Mouse (Mus musculus): ENCODE results near the gene Dchs2. TPM values are rescaled to one million over a fixed set of nuclear protein-coding genes. Genes with fewer than 3 reads are reported as not detected.

Gene Dchs2
- total and polyA plus RNA-seq, 3 experiments = not detected

- Histone ChIP-seq H3K4me3 (replicated peaks in 1 of 3; ENCODE audit: low read depth in 2 of 3, low read length in 2 of 3, poor library complexity in 1 of 3) (no peak overlapping the region), H3K27ac (ENCODE audit: insufficient read depth, low read depth) (no peak overlapping the region), H3K9ac (ENCODE audit: insufficient read depth, low read depth) (no peak overlapping the region), H3K4me1 (ENCODE audit: control insufficient read depth in 1 of 2, insufficient read depth in 2 of 2) (peaks cover 12 to 15% of the 10 kb centered on the region in 2 experiments), H3K27me3 (replicated peaks) (no peaks in the 10 kb centered on the region), H3K36me3 (replicated peaks in 1 of 2; ENCODE audit: control insufficient read depth in 1 of 2, insufficient read depth in 1 of 2, low read length in 1 of 2) (no peaks in the 10 kb centered on the region), H3K79me2 (replicated peaks; ENCODE audit: control insufficient read depth, extremely low read depth, insufficient read depth, poor library complexity, severe bottlenecking) (no peaks in the 10 kb centered on the region), H3K9me3 (replicated peaks; ENCODE audit: low read length) (no peaks in the 10 kb centered on the region), H3K4me2 (ENCODE audit: insufficient read depth, low read depth, poor library complexity, severe bottlenecking) (no peak overlapping the region)
- dilution Hi-C loops (cut with MboI; ENCODE audit: extremely low pct_ligation_motif_present, extremely low pct_unique_long_range_greater_than_20kb, low sequenced_read_pairs) = no loop called here
- DNase-seq (ENCODE audit: extremely low read depth) = no peak
- TF ChIP-seq MAFK (IDR thresholded peaks at IDR 0.05; ENCODE audit: insufficient replicate concordance, low read length) (no peak), CHD2 (IDR thresholded peaks at IDR 0.05; ENCODE audit: low read length) (no peak), CHD1 (IDR thresholded peaks at IDR 0.05; ENCODE audit: low read depth, low read length) (no peak), RCOR1 (conservative IDR thresholded peaks at IDR 0.05; ENCODE audit: low read depth, low read length) (no peak), ETS1 (conservative IDR thresholded peaks at IDR 0.05; ENCODE audit: low read depth, low read length) (no peak), ZNF384 (IDR thresholded peaks at IDR 0.05; ENCODE audit: low read depth, low read length) (no peak), USF1 (IDR thresholded peaks at IDR 0.05; ENCODE audit: low read depth, low read length) (no peak), MXI1 (IDR thresholded peaks at IDR 0.05; ENCODE audit: low read depth, low read length) (no peak), GABPA (IDR thresholded peaks at IDR 0.05; ENCODE audit: insufficient replicate concordance, low read depth, low read length) (no peak), SMC3 (IDR thresholded peaks at IDR 0.05; ENCODE audit: low read depth, low read length) (no peak), NRF1 (IDR thresholded peaks at IDR 0.05; ENCODE audit: low read depth, low read length) (no peak), ELF1 (IDR thresholded peaks at IDR 0.05; ENCODE audit: low read depth, low read length) (no peak), PAX5 (IDR thresholded peaks at IDR 0.05; ENCODE audit: low read length) (no peak), TCF12 (IDR thresholded peaks at IDR 0.05; ENCODE audit: low read depth, low read length) (no peak)
- in situ Hi-C loops (cut with MboI; ENCODE audit: low pct_ligation_motif_present, low pct_unique_long_range_greater_than_20kb, low sequenced_read_pairs) = no loop called here
Measured at GRCm38 (mm10) chr3:83191271-83191670, 63.5 kb downstream of the Dchs2 start.

GRCm38 (mm10) chr3:83192401-83192800, 64.7 kb downstream of the Dchs2 start:
- no peak overlapping the region for H3K4me3 ChIP-seq (replicated peaks in 1 of 3; ENCODE audit: low read depth in 2 of 3, low read length in 2 of 3, poor library complexity in 1 of 3)
- in situ Hi-C loops (cut with MboI; ENCODE audit: low pct_ligation_motif_present, low pct_unique_long_range_greater_than_20kb, low sequenced_read_pairs) (no loop called here), dilution Hi-C loops (cut with MboI; ENCODE audit: extremely low pct_ligation_motif_present, extremely low pct_unique_long_range_greater_than_20kb, low sequenced_read_pairs) (no loop called here)
- no peak overlapping the region for H3K9ac ChIP-seq (ENCODE audit: insufficient read depth, low read depth)
- peaks cover 7 to 9% of the 10 kb centered on the region in 2 experiments; a peak in 3 of 4 replicates for H3K4me1 ChIP-seq (ENCODE audit: control insufficient read depth in 1 of 2, insufficient read depth in 2 of 2)
- H3K27ac ChIP-seq (ENCODE audit: insufficient read depth, low read depth) = no peak overlapping the region
- no peaks in the 10 kb centered on the region for H3K27me3 ChIP-seq (replicated peaks)
- TF ChIP-seq CHD2 (IDR thresholded peaks at IDR 0.05; ENCODE audit: low read length) (no peak), NRF1 (IDR thresholded peaks at IDR 0.05; ENCODE audit: low read depth, low read length) (no peak), MAFK (IDR thresholded peaks at IDR 0.05; ENCODE audit: insufficient replicate concordance, low read length) (no peak), MXI1 (IDR thresholded peaks at IDR 0.05; ENCODE audit: low read depth, low read length) (no peak), HCFC1 (IDR thresholded peaks at IDR 0.05; ENCODE audit: low read depth, low read length) (no peak), JUND (conservative IDR thresholded peaks at IDR 0.05; ENCODE audit: low read depth, low read length) (no peak)
- H3K36me3 ChIP-seq (replicated peaks in 1 of 2; ENCODE audit: control insufficient read depth in 1 of 2, insufficient read depth in 1 of 2, low read length in 1 of 2) = no peaks in the 10 kb centered on the region
- H3K4me2 ChIP-seq (ENCODE audit: insufficient read depth, low read depth, poor library complexity, severe bottlenecking) = no peak overlapping the region
- DNase-seq (ENCODE audit: extremely low read depth) = no peak
- no peaks in the 10 kb centered on the region for H3K79me2 ChIP-seq (replicated peaks; ENCODE audit: control insufficient read depth, extremely low read depth, insufficient read depth, poor library complexity, severe bottlenecking)
- H3K9me3 ChIP-seq (replicated peaks; ENCODE audit: low read length) = no peaks in the 10 kb centered on the region

Data from CH12.LX (cell line).